Mouse (Mus musculus) C2C12 (cell line): ENCODE data around the gene Gabpb2.

Experiments
- CEBPB ChIP-seq: IDR thresholded peaks from one replicate; pipeline ENCODE4 v1.6.1; 2011; ENCODE audit warnings: low read depth, mild to moderate bottlenecking, control low read depth, moderate library complexity
- CTCF ChIP-seq: IDR thresholded peaks from one replicate; pipeline ENCODE4 v1.5.1; 2011; ENCODE audit not compliant: control insufficient read depth, insufficient read depth, insufficient read length
- FOSL1 ChIP-seq: IDR thresholded peaks from one replicate; pipeline ENCODE4 v1.8.0; 2011; ENCODE audit warnings: mild to moderate bottlenecking, low read length; ENCODE audit not compliant: poor library complexity, insufficient read depth, severe bottlenecking
- MAX ChIP-seq: IDR thresholded peaks from one replicate; pipeline ENCODE4 v1.6.1; 2011; ENCODE audit warnings: mild to moderate bottlenecking, control low read depth
- MYOD1 ChIP-seq: IDR thresholded peaks from one replicate; pipeline ENCODE4 v1.6.1; 2011; ENCODE audit warnings: low read depth; ENCODE audit not compliant: control insufficient read depth, insufficient read length
- MYOG ChIP-seq: IDR thresholded peaks from one replicate; pipeline ENCODE4 v1.6.1; 2011; ENCODE audit not compliant: control insufficient read depth, insufficient read length; ENCODE audit errors: extremely low read depth
- USF1 ChIP-seq: IDR thresholded peaks from one replicate; pipeline ENCODE4 v1.6.1; 2011; ENCODE audit warnings: low read depth, mild to moderate bottlenecking, control low read depth, moderate library complexity

- TF ChIP-seq MAX, result no peak
- TF ChIP-seq CTCF, result no peak
- no peak for TF ChIP-seq FOSL1
- TF ChIP-seq CEBPB, result no peak
- no peak for TF ChIP-seq MYOG
- no peak for TF ChIP-seq MYOD1
- no peak for TF ChIP-seq USF1
Observed at GRCm38 (mm10) chr3:95235386-95236301, 17.9 kb upstream of the Gabpb2 start.
